In genomic region chr4:97544016-97544415, GRCm38 (mm10) we compare ENCODE assay signal across 14 mouse cellular contexts.
DNase-seq lines count a peak whose midpoint lies in the region; ATAC-seq and TF ChIP-seq lines count a peak whose summit lies in the region.
"Had no signal": no experiment of that assay in that cellular context is flagged by ENCODE, and none has a peak within 500 bp of the region (broad histone marks: within the 10 kb centered on the region; RNA-seq: fewer than 3 reads in every experiment).

No protein-coding gene starts in this region.

- no peak for TF ChIP-seq CTCF in forebrain, postnatal 0 days (IDR thresholded peaks at IDR 0.05; ENCODE audit: low read depth)
- no peak for TF ChIP-seq CTCF in lung, embryonic 14.5 days (IDR thresholded peaks at IDR 0.05; ENCODE audit: low read depth)

- peak; percentile 61 for ATAC-seq in forebrain, postnatal 0 days
- no peak for ATAC-seq in forebrain, embryonic 14.5 days
- ATAC-seq in lung, embryonic 14.5 days (ENCODE audit: insufficient read depth): peak; percentile 80
- peak; percentile 95 for ATAC-seq in megakaryocyte progenitor cell, adult 5-6 weeks (replicated peaks; ENCODE audit: poor library complexity)
- ATAC-seq in erythroid progenitor cell, adult 5-6 weeks (replicated peaks; ENCODE audit: low FRiP score, poor library complexity, severe bottlenecking): no peak
- ATAC-seq: midbrain, embryonic 13.5 days had no signal

- no peak for DNase-seq in forebrain, postnatal 0 days
- no peak for DNase-seq in forebrain, embryonic 14.5 days (ENCODE audit: low spot score)
- peak; percentile 49 for DNase-seq in lung, embryonic 14.5 days
- DNase-seq in lung, postnatal 25 days (ENCODE audit: low spot score): no peak
- peak; percentile 28 for DNase-seq in embryo, embryonic 10 days (ENCODE audit: low spot score)
- DNase-seq in urinary bladder, postnatal 4 days (ENCODE audit: low spot score in 2 of 2): no peak
- DNase-seq: kidney, adult 11 months; right cerebral cortex, adult 18-20 months had no signal

- H3K9ac ChIP-seq in forebrain, postnatal 0 days: no peak overlapping the region
- H3K9ac ChIP-seq in forebrain, embryonic 14.5 days (ENCODE audit: low read length): no peak overlapping the region
- H3K9ac ChIP-seq in lung, embryonic 14.5 days: no peak overlapping the region
- H3K9ac ChIP-seq: liver, embryonic 15.5 days; midbrain, embryonic 13.5 days; neural tube, embryonic 12.5 days had no signal

- no peaks in the 10 kb centered on the region for H3K4me1 ChIP-seq in forebrain, postnatal 0 days (ENCODE audit: insufficient read depth)
- no peaks in the 10 kb centered on the region for H3K4me1 ChIP-seq in forebrain, embryonic 14.5 days (ENCODE audit: control insufficient read depth, insufficient read depth, low read length)
- H3K4me1 ChIP-seq in lung, embryonic 14.5 days (ENCODE audit: insufficient read depth): no peaks in the 10 kb centered on the region; the same call in 1 of the 2 replicates
- H3K4me1 ChIP-seq: liver, embryonic 15.5 days; midbrain, embryonic 13.5 days; neural tube, embryonic 12.5 days had no signal

- WGBS in forebrain, postnatal 0 days: 56% methylated on average over 5 of the region's 5 CpGs
- WGBS in forebrain, embryonic 14.5 days: 67% methylated on average over 5 of the region's 5 CpGs
- 24% methylated on average over 5 of the region's 5 CpGs for WGBS in lung, embryonic 14.5 days

- H3K9me3 ChIP-seq in forebrain, postnatal 0 days (ENCODE audit: low read length): no peaks in the 10 kb centered on the region
- H3K9me3 ChIP-seq in forebrain, embryonic 14.5 days (replicated peaks; ENCODE audit: control insufficient read depth, low read length): peaks cover 4% of the 10 kb centered on the region; the same call in 1 of the 2 replicates
- no peaks in the 10 kb centered on the region for H3K9me3 ChIP-seq in lung, embryonic 14.5 days (ENCODE audit: low read depth, low read length)
- H3K9me3 ChIP-seq: liver, embryonic 15.5 days; midbrain, embryonic 13.5 days; neural tube, embryonic 12.5 days had no signal

- H3K27me3 ChIP-seq in forebrain, postnatal 0 days (ENCODE audit: insufficient read depth, low read length): no peaks in the 10 kb centered on the region
- no peaks in the 10 kb centered on the region for H3K27me3 ChIP-seq in forebrain, embryonic 14.5 days (replicated peaks; ENCODE audit: control insufficient read depth, insufficient read depth, low read length)
- no peaks in the 10 kb centered on the region for H3K27me3 ChIP-seq in lung, embryonic 14.5 days (ENCODE audit: insufficient read depth, low read length)
- H3K27me3 ChIP-seq: liver, embryonic 15.5 days; midbrain, embryonic 13.5 days; neural tube, embryonic 12.5 days had no signal

- H3K4me2 ChIP-seq in forebrain, postnatal 0 days (ENCODE audit: low read depth): no peak overlapping the region
- no peak overlapping the region for H3K4me2 ChIP-seq in forebrain, embryonic 14.5 days (ENCODE audit: low read length)
- no peak overlapping the region for H3K4me2 ChIP-seq in lung, embryonic 14.5 days
- H3K4me2 ChIP-seq: liver, embryonic 15.5 days; midbrain, embryonic 13.5 days; neural tube, embryonic 12.5 days had no signal

- no peak overlapping the region for H3K27ac ChIP-seq in forebrain, postnatal 0 days (ENCODE audit: low read depth, low read length)
- no peak overlapping the region for H3K27ac ChIP-seq in forebrain, embryonic 14.5 days (ENCODE audit: low read depth, low read length)
- H3K27ac ChIP-seq in lung, embryonic 14.5 days (ENCODE audit: low read depth): 0 out of 2 replicates have a peak overlapping the region, but pooled peaks have one; percentile 16
- H3K27ac ChIP-seq: layer of hippocampus, adult 2 months; liver, embryonic 15.5 days; midbrain, embryonic 13.5 days; neural tube, embryonic 12.5 days had no signal

- H3K36me3 ChIP-seq in forebrain, postnatal 0 days (ENCODE audit: insufficient read depth): no peaks in the 10 kb centered on the region
- no peaks in the 10 kb centered on the region for H3K36me3 ChIP-seq in forebrain, embryonic 14.5 days (ENCODE audit: control insufficient read depth, insufficient read depth, low read length)
- no peaks in the 10 kb centered on the region for H3K36me3 ChIP-seq in lung, embryonic 14.5 days (ENCODE audit: insufficient read depth)
- H3K36me3 ChIP-seq: liver, embryonic 15.5 days; midbrain, embryonic 13.5 days; neural tube, embryonic 12.5 days had no signal

- H3K4me3 ChIP-seq in forebrain, postnatal 0 days (ENCODE audit: low read depth, low read length): no peak overlapping the region
- no peak overlapping the region for H3K4me3 ChIP-seq in forebrain, embryonic 14.5 days (ENCODE audit: low read depth, low read length)
- no peak overlapping the region for H3K4me3 ChIP-seq in lung, embryonic 14.5 days (ENCODE audit: low read depth, low read length)
- H3K4me3 ChIP-seq: layer of hippocampus, adult 2 months; liver, embryonic 15.5 days; midbrain, embryonic 13.5 days; neural tube, embryonic 12.5 days had no signal

Comparison
In these comparisons a context has a peak if more than half of its experiments do, and no peak if none do; other contexts are left out.
1. ATAC-seq: peak in forebrain, postnatal 0 days (single experiment), lung, embryonic 14.5 days (single experiment) and megakaryocyte progenitor cell, adult 5-6 weeks (single experiment); none in forebrain, embryonic 14.5 days (single experiment) and erythroid progenitor cell, adult 5-6 weeks (single experiment).
2. DNase-seq: peak in lung, embryonic 14.5 days (single experiment) and embryo, embryonic 10 days (single experiment); none in forebrain, postnatal 0 days (single experiment), forebrain, embryonic 14.5 days (single experiment), lung, postnatal 25 days (single experiment) and urinary bladder, postnatal 4 days (0 of 2).